Mouse (Mus musculus): ENCODE measurements around the gene Per1. TPM values are rescaled to one million over a fixed set of nuclear protein-coding genes. Genes with fewer than 3 reads are reported as not detected.

Per1 gene
- polyA plus RNA-seq, 1 experiment from 2014 or later = 7.3 TPM

DNA sequence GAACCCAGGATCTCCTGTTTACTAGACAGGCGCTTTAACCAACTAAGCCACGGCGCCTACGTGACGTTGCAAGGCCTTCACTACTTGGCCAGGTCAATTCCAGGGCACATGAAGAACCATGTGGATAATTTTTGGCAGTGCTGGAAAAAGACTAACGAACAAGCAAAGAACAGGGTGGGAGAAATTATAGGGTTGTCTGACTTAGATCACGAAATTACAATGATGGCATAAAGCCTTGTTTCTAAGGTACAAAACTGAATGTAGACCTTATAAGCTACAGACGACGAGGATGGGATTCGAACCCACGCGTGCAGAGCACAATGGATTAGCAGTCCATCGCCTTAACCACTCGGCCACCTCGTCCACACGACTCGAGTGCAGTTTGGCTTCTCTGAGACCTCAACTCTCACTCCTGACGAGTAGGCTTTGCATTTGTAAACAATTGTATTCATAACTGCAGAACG, 32.2 kb upstream of the Per1 start:
- peak; percentile 63 for ATAC-seq (ENCODE audit: low FRiP score)
- Histone ChIP-seq H3K36me3 (ENCODE audit: control insufficient read depth, insufficient read depth, low read length) (no peaks in the 10 kb centered on the region), H3K4me1 (ENCODE audit: control insufficient read depth, insufficient read depth, low read length) (peaks cover 26% of the 10 kb centered on the region), H3K27me3 (ENCODE audit: control insufficient read depth, insufficient read depth, low read length) (no peaks in the 10 kb centered on the region), H3K9ac (ENCODE audit: low read length) (peak overlapping the region; percentile 49; the same call in 1 of the 2 replicates), H3K4me3 (ENCODE audit: low read depth, low read length) (peak overlapping the region; percentile 74), H3K27ac (ENCODE audit: low read depth, low read length) (peak overlapping the region; percentile 48; the same call in 1 of the 2 replicates), H3K4me2 (peak overlapping the region; percentile 67), H3K9me3 (ENCODE audit: control insufficient read depth, low read length) (no peaks in the 10 kb centered on the region)
- WGBS = under 1% methylated on average over 19 of the region's 19 CpGs
- DNase-seq (ENCODE audit: low spot score, missing footprints) = peak; percentile 100

DNA sequence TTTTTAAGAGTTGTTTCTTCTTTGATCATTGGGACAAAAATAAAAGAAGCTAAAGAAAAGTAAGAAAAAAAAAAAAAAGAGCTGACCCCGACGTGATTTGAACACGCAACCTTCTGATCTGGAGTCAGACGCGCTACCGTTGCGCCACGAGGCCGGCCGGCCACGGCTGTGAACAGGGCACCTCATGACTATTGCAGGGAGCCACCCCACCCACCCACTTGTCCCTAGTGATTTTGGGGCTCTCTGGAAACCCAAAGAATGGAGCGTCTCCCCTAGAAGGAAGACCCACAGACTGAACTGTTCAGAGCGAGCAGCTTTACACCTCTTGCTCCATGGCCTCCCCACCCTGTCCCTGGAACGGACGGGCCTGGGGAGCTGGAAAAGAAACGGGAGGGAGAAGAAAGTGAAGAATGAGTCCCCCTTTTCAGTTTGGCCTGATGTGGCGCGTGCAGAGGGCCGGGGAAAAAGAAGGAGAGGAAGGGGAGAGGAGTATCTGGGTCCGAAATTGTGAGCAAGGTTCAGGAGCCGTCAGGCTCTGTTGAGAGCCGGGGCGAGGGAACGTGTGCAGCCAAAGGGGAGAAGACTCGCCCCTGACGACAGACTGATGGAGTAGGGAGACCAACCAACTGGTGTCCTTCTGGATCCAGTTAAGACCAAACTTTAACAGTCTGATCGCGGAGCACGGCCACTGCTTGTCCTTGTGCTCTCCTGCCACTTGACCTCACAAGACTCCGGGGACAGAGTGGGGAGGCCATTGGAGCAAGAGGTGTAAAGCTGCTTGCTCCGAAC, 31.4 kb upstream of the Per1 start:
- Histone ChIP-seq H3K27me3 (ENCODE audit: control insufficient read depth, insufficient read depth, low read length) (no peaks in the 10 kb centered on the region), H3K9me3 (ENCODE audit: control insufficient read depth, low read length) (no peaks in the 10 kb centered on the region), H3K27ac (ENCODE audit: low read depth, low read length) (peak overlapping the region; percentile 60), H3K4me2 (peak overlapping the region; percentile 67), H3K4me3 (ENCODE audit: low read depth, low read length) (peak overlapping the region; percentile 74), H3K4me1 (ENCODE audit: control insufficient read depth, insufficient read depth, low read length) (peaks cover 26% of the 10 kb centered on the region), H3K9ac (ENCODE audit: low read length) (peak overlapping the region; percentile 73), H3K36me3 (ENCODE audit: control insufficient read depth, insufficient read depth, low read length) (no peaks in the 10 kb centered on the region)
- DNase-seq (ENCODE audit: low spot score, missing footprints) (peak; percentile 100), ATAC-seq (ENCODE audit: low FRiP score) (0 out of 2 replicates have a peak, but pooled peaks have one; percentile 20)
- under 1% methylated on average over 31 of the region's 31 CpGs for WGBS

DNA sequence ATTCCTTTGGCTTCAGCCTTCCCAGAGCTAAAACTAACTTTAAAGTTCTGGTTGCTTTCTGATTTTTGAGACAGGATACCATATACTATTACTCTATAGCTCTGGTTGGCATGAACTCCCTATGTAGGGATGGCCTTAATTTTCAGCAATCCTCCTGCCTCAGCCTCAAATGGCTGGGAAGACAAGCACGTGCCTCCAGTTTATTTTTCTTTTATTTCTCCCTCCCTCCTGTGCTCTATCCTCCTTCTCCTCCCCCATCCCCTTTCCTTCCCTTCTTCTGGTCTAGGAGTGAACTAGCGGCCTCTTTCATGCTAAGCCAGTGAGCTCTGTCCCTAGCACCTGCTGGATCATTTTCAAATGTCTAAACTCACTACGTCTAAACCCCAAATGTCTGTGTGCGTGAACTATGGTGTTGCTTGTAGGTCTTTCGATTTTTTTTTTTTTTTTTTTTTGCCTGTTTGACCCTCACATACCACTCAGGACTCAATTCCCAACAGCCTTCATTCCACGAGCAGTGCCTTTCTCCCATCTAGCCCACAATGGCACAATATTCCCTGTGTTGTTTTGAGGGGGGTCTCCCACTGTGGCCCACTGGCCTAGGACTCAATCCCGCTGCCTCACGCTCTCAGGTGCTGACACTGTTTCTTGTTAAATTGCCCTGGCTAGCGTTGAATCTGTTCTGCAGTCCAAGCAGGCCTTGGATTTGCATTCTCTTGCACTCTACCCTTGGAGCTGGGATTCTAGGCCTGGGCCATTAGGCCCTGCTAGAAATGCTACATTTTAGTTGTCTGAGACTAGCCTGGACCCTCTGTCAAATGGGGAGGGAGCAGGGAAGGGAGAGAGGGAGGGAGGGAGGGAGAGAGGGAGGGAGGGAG, 30.5 kb upstream of the Per1 start:
- Histone ChIP-seq H3K36me3 (ENCODE audit: control insufficient read depth, insufficient read depth, low read length) (no peaks in the 10 kb centered on the region), H3K4me1 (ENCODE audit: control insufficient read depth, insufficient read depth, low read length) (peaks cover 26% of the 10 kb centered on the region), H3K27ac (ENCODE audit: low read depth, low read length) (peak overlapping the region; percentile 60; the same call in 1 of the 2 replicates), H3K27me3 (ENCODE audit: control insufficient read depth, insufficient read depth, low read length) (no peaks in the 10 kb centered on the region), H3K9ac (ENCODE audit: low read length) (no peak overlapping the region; the same call in 1 of the 2 replicates), H3K9me3 (ENCODE audit: control insufficient read depth, low read length) (no peaks in the 10 kb centered on the region), H3K4me2 (peak overlapping the region; percentile 67), H3K4me3 (ENCODE audit: low read depth, low read length) (peak overlapping the region; percentile 74)
- ATAC-seq (ENCODE audit: low FRiP score) = no peak
- peak; percentile 81 for DNase-seq (ENCODE audit: low spot score, missing footprints)
- WGBS = 45% methylated on average over 9 of the region's 9 CpGs

DNA sequence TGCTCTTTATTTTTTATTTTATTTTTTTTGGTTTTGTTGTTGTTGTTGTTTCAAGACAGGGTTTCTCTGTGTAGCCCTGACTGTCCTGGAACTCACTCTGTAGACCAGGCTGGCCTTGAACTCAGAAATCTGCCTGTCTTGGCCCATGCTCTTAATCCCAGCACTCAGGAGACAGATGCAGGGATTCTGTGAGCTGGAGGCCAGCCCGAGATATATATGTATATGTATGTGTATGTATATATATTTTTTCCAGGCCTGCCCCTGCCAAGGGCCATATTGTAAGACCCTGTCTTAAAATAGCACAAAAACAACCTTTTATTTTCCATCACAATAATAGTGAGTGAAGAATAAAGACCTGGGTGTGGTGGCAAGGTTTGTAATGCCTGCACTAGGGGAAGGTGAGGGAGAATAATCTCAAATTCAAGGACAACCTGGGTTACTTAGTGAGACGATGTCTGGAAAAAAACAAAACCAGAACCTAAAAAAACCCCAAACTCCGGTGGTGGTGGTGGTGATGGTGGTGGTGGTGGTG, 29.6 kb upstream of the Per1 start:
- H3K4me3 ChIP-seq (ENCODE audit: low read depth, low read length) = no peak overlapping the region
- peak overlapping the region; percentile 69; the same call in 1 of the 2 replicates for H3K4me2 ChIP-seq
- ATAC-seq (ENCODE audit: low FRiP score) = no peak
- H3K27me3 ChIP-seq (ENCODE audit: control insufficient read depth, insufficient read depth, low read length) = no peaks in the 10 kb centered on the region
- H3K9ac ChIP-seq (ENCODE audit: low read length) = no peak overlapping the region
- 56% methylated on average over 3 of the region's 3 CpGs for WGBS
- H3K27ac ChIP-seq (ENCODE audit: low read depth, low read length) = no peak overlapping the region
- H3K9me3 ChIP-seq (ENCODE audit: control insufficient read depth, low read length) = no peaks in the 10 kb centered on the region
- peaks cover 29% of the 10 kb centered on the region for H3K4me1 ChIP-seq (ENCODE audit: control insufficient read depth, insufficient read depth, low read length)
- H3K36me3 ChIP-seq (ENCODE audit: control insufficient read depth, insufficient read depth, low read length) = no peaks in the 10 kb centered on the region
- DNase-seq (ENCODE audit: low spot score, missing footprints) = no peak

DNA sequence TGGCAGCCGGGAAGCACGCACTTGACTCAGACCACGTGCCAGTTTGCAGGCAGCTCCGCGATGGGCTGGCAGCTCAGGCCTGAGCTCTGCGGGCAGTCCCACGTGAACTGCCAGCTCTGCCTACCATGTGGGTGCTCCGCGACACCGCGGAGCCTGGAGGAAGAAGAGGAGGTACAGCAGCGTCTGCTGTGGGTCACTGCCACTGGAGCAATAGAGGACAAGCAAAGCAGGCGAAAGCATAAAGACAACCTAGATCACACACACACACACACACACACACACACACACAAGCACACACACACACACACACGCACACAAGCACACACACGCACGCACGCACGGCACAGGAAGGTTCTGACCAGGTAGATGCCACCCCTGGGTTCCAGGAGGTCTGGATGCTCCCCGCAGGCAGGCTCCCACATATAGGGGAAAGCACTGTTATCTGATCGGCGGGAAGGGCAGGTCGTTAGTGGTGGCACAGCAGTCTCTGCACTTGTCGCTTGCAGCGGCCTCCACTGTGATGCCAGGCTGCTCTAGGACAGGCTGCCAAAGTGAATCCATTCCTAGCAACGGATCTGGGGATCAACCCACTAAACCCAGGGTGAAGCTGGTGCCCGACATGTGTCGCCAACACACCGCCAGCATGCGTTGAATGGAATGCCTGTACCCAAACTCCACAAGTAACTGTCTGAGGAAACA, 28.7 kb upstream of the Per1 start:
- Histone ChIP-seq H3K9me3 (ENCODE audit: control insufficient read depth, low read length) (no peaks in the 10 kb centered on the region), H3K4me3 (ENCODE audit: low read depth, low read length) (peak overlapping the region; percentile 30), H3K4me1 (ENCODE audit: control insufficient read depth, insufficient read depth, low read length) (peaks cover 23% of the 10 kb centered on the region), H3K9ac (ENCODE audit: low read length) (peak overlapping the region; percentile 55), H3K27me3 (ENCODE audit: control insufficient read depth, insufficient read depth, low read length) (no peaks in the 10 kb centered on the region), H3K36me3 (ENCODE audit: control insufficient read depth, insufficient read depth, low read length) (no peaks in the 10 kb centered on the region), H3K4me2 (peak overlapping the region; percentile 69), H3K27ac (ENCODE audit: low read depth, low read length) (no peak overlapping the region)
- no peak for ATAC-seq (ENCODE audit: low FRiP score)
- WGBS = under 1% methylated on average over 29 of the region's 29 CpGs
- peak; percentile 95 for DNase-seq (ENCODE audit: low spot score, missing footprints)

DNA sequence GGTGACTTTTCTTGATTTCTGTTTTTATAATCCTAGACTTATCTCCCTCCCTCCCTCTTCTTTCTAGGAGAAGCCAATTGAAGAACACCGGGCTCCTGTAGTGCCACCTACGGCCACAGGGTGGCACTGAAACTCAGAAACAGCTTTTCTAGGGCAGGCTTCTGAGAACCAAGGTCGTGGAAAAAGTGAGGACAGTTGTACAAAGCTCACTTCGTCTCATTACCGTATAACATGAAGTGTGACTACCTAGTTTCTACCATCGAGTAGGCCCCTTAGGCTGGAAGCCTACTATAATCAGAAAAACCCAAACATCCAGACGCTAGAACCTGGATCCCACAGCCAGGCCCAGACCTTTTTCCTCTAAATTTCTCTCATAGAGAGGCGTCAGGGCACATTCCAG, 28.1 kb upstream of the Per1 start:
- no peak overlapping the region; the same call in 1 of the 2 replicates for H3K9ac ChIP-seq (ENCODE audit: low read length)
- H3K36me3 ChIP-seq (ENCODE audit: control insufficient read depth, insufficient read depth, low read length) = no peaks in the 10 kb centered on the region
- no peak overlapping the region for H3K27ac ChIP-seq (ENCODE audit: low read depth, low read length)
- WGBS = 9% methylated on average over 8 of the region's 8 CpGs
- peak overlapping the region; percentile 30 for H3K4me3 ChIP-seq (ENCODE audit: low read depth, low read length)
- peaks cover 22% of the 10 kb centered on the region for H3K4me1 ChIP-seq (ENCODE audit: control insufficient read depth, insufficient read depth, low read length)
- H3K9me3 ChIP-seq (ENCODE audit: control insufficient read depth, low read length) = no peaks in the 10 kb centered on the region
- ATAC-seq (ENCODE audit: low FRiP score) (no peak), DNase-seq (ENCODE audit: low spot score, missing footprints) (peak; percentile 99)
- H3K27me3 ChIP-seq (ENCODE audit: control insufficient read depth, insufficient read depth, low read length) = no peaks in the 10 kb centered on the region
- H3K4me2 ChIP-seq = peak overlapping the region; percentile 69

DNA sequence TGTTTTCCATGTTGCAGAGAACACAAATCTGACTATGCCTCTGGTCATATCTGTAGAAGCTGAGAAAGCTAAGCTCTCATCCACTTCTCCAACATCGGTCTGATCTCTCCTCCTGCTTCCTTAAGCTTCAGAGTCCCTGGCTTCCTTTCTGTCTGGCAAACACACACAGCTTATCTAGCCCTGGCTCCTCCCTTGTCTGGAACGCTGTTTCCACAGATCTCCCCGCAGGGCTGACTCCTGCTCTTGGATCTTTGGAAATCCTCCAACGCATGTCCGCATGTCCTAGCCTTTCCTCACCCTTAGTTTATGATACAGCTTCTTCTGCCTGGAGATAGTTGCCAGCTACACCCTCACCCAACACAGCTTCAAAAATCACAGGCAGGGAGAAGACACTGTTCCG, 27.4 kb upstream of the Per1 start:
- WGBS = 63% methylated on average over 6 of the region's 6 CpGs
- ATAC-seq (ENCODE audit: low FRiP score) = no peak
- Histone ChIP-seq H3K9ac (ENCODE audit: low read length) (no peak overlapping the region), H3K27ac (ENCODE audit: low read depth, low read length) (no peak overlapping the region), H3K4me1 (ENCODE audit: control insufficient read depth, insufficient read depth, low read length) (peaks cover 27% of the 10 kb centered on the region), H3K27me3 (ENCODE audit: control insufficient read depth, insufficient read depth, low read length) (no peaks in the 10 kb centered on the region), H3K36me3 (ENCODE audit: control insufficient read depth, insufficient read depth, low read length) (no peaks in the 10 kb centered on the region), H3K9me3 (ENCODE audit: control insufficient read depth, low read length) (no peaks in the 10 kb centered on the region), H3K4me3 (ENCODE audit: low read depth, low read length) (no peak overlapping the region), H3K4me2 (no peak overlapping the region)
- no peak for DNase-seq (ENCODE audit: low spot score, missing footprints)

DNA sequence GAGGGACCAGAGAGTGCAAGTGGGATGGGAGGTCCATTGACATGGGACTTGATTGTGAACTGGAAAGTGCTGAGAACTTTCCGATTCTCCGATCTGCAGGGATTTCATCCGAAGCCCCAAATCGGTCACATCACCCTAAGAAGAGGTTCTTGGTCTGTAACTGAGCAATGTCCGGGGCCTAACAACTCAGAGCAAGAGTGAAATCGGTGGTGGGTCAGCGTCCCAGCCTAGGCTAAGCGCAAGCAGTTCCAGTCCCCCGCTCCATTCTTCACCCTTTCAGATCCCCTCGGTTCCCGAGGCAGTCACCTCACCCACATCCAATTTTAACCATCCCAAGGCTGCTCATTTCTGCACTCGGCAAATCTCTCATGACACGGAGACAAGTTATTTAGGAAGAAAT, 24.9 kb upstream of the Per1 start:
- DNase-seq (ENCODE audit: low spot score, missing footprints) (peak; percentile 94), ATAC-seq (ENCODE audit: low FRiP score) (peak; percentile 25)
- under 1% methylated on average over 13 of the region's 13 CpGs for WGBS
- H3K4me1 ChIP-seq (ENCODE audit: control insufficient read depth, insufficient read depth, low read length) = peaks cover 28% of the 10 kb centered on the region
- H3K9ac ChIP-seq (ENCODE audit: low read length) = peak overlapping the region; percentile 93
- peak overlapping the region; percentile 91 for H3K4me2 ChIP-seq
- H3K27me3 ChIP-seq (ENCODE audit: control insufficient read depth, insufficient read depth, low read length) = no peaks in the 10 kb centered on the region
- H3K36me3 ChIP-seq (ENCODE audit: control insufficient read depth, insufficient read depth, low read length) = no peaks in the 10 kb centered on the region
- H3K9me3 ChIP-seq (ENCODE audit: control insufficient read depth, low read length) = no peaks in the 10 kb centered on the region
- H3K4me3 ChIP-seq (ENCODE audit: low read depth, low read length) = peak overlapping the region; percentile 61
- H3K27ac ChIP-seq (ENCODE audit: low read depth, low read length) = peak overlapping the region; percentile 86
